ENCODE assay signal across 9 mouse cellular contexts in the genomic region with DNA sequence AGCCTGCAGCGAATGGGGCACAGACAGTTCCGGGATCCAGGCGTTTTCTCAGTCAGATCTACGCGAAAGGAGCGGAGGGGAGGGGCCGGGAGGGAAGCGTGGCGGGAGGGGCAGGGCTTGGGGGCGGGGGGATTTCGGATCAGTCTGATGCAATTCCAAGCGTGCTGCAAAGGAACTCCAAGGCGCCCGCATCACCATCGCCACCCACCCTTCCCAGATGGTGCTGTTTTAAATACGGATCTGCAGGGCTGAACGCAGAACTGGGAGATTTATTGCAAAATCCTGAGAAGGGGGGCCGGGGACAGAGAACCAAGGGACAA. TPM values are rescaled to one million over a fixed set of nuclear protein-coding genes. Genes with fewer than 3 reads are reported as not detected.
DNase-seq lines count a peak whose midpoint lies in the region; ATAC-seq lines count a peak whose summit lies in the region.
"Had no signal": no experiment of that assay in that cellular context is flagged by ENCODE, and none has a peak within 500 bp of the region (broad histone marks: within the 10 kb centered on the region; RNA-seq: fewer than 3 reads in every experiment).

No protein-coding gene starts in this region.

- no peak; the same call in none of the 2 replicates for ATAC-seq in embryonic facial prominence, embryonic 11.5 days (replicated peaks; ENCODE audit: insufficient number of reproducible peaks, low FRiP score, low TSS enrichment, low read depth)
- ATAC-seq in hindbrain, embryonic 12.5 days (ENCODE audit: low FRiP score): peak; percentile 92

- intact Hi-C loops in left cerebral cortex, postnatal 4 days (cut with DNase I): loop anchor here (5.0 kb wide), 1 partner anchor 396 kb away; a partner anchor contains a TSS

- H3K27me3 ChIP-seq in embryonic facial prominence, embryonic 11.5 days (ENCODE audit: control insufficient read depth, insufficient read depth, low read length): peaks cover 35% of the 10 kb centered on the region
- peaks cover 41% of the 10 kb centered on the region for H3K27me3 ChIP-seq in hindbrain, embryonic 12.5 days

- H3K27ac ChIP-seq in embryonic facial prominence, embryonic 11.5 days (replicated peaks; ENCODE audit: low read depth, low read length): no peak overlapping the region
- peak overlapping the region; percentile 92 for H3K27ac ChIP-seq in hindbrain, embryonic 12.5 days

- H3K9ac ChIP-seq in embryonic facial prominence, embryonic 11.5 days (replicated peaks; ENCODE audit: low read length): peak overlapping the region; percentile 58
- peak overlapping the region; percentile 75 for H3K9ac ChIP-seq in hindbrain, embryonic 12.5 days

- H3K9me3 ChIP-seq in embryonic facial prominence, embryonic 11.5 days (replicated peaks; ENCODE audit: control insufficient read depth, low read length): no peaks in the 10 kb centered on the region
- no peaks in the 10 kb centered on the region for H3K9me3 ChIP-seq in hindbrain, embryonic 12.5 days (replicated peaks)

- H3K4me1 ChIP-seq in embryonic facial prominence, embryonic 11.5 days (ENCODE audit: control insufficient read depth, insufficient read depth, low read length): no peaks in the 10 kb centered on the region
- H3K4me1 ChIP-seq in hindbrain, embryonic 12.5 days: peaks cover 27% of the 10 kb centered on the region

- WGBS in embryonic facial prominence, embryonic 11.5 days: under 1% methylated on average over 18 of the region's 18 CpGs
- WGBS in hindbrain, embryonic 12.5 days: under 1% methylated on average over 18 of the region's 18 CpGs

- DNase-seq in ES-CJ7 (ENCODE audit: low read depth, low spot score): peak; percentile 95
- peak; percentile 79 for DNase-seq in adipocyte (ENCODE audit: low spot score)
- peak; percentile 87 for DNase-seq in embryonic facial prominence, embryonic 11.5 days (ENCODE audit: low spot score)
- peak; percentile 84 for DNase-seq in left cerebral cortex, postnatal 4 days
- peak; percentile 84 for DNase-seq in neural tube, embryonic 10.5 days (ENCODE audit: extremely low spot score, low spot score)
- DNase-seq in thymus, adult 18-20 months: no peak
- DNase-seq in spleen, adult 18-20 months: no peak

- peak overlapping the region; percentile 55 for H3K4me3 ChIP-seq in embryonic facial prominence, embryonic 11.5 days (ENCODE audit: low read depth, low read length)
- H3K4me3 ChIP-seq in hindbrain, embryonic 12.5 days: peak overlapping the region; percentile 64

- H3K36me3 ChIP-seq in embryonic facial prominence, embryonic 11.5 days (replicated peaks; ENCODE audit: control insufficient read depth, insufficient read depth, low read depth, low read length): no peaks in the 10 kb centered on the region
- no peaks in the 10 kb centered on the region for H3K36me3 ChIP-seq in hindbrain, embryonic 12.5 days

- peak overlapping the region; percentile 97 for H3K4me2 ChIP-seq in embryonic facial prominence, embryonic 11.5 days (ENCODE audit: low read depth, low read length)
- H3K4me2 ChIP-seq in hindbrain, embryonic 12.5 days (replicated peaks): peak overlapping the region; percentile 94

RNA-seq across cellular contexts. Expression of a gene that starts 3.5 kb away (rescaled TPM):
- 6.6 and 7.9 TPM in 2 replicates for polyA plus RNA-seq in embryonic facial prominence, embryonic 11.5 days (2014; fragmentation: Nextera tagmentation; extraction: Ambion mirVana)
- polyA plus RNA-seq in hindbrain, embryonic 12.5 days (2016; fragmentation: Nextera tagmentation; extraction: Ambion mirVana): 3.2 and 4.3 TPM in 2 replicates
- total RNA-seq in left cerebral cortex, postnatal 4 days (2021): 1 to 10 TPM; 3.7 to 5.0 TPM
- total RNA-seq: hematopoietic stem cell, adult 5-6 weeks had no signal

Comparison
In these comparisons a context has a peak if more than half of its experiments do, and no peak if none do; other contexts are left out.
1. DNase-seq: peak in ES-CJ7 (single experiment), adipocyte (single experiment), embryonic facial prominence, embryonic 11.5 days (single experiment), left cerebral cortex, postnatal 4 days (single experiment) and neural tube, embryonic 10.5 days (single experiment); none in thymus, adult 18-20 months (0 of 2) and spleen, adult 18-20 months (0 of 2).